Mouse (Mus musculus) liver, adult 2 months (tissue): ENCODE measurements around the gene Arhgap40. TPM values are rescaled to one million over a fixed set of nuclear protein-coding genes. Genes with fewer than 3 reads are reported as not detected.

Experiments
- DNase-seq: peaks from one replicate; pipeline ENCODE4 v3.0.0-alpha.2; 2011; ENCODE audit warnings: low read depth, low spot score; ENCODE audit errors: extremely low read depth
- H3K27ac ChIP-seq: fragments of 200-500 bp; replicated peaks from 2 replicates; pipeline ENCODE4 v1.5.1; 2012; ENCODE audit warnings: low read depth, mild to moderate bottlenecking, control low read depth, inconsistent platforms, low read length; ENCODE audit not compliant: insufficient read depth
- H3K27me3 ChIP-seq: fragments of 200-500 bp; 2 replicates; pipeline ENCODE4 v1.6.1; 2012; ENCODE audit warnings: mild to moderate bottlenecking, moderate library complexity, low read length, inconsistent platforms; ENCODE audit not compliant: control insufficient read depth, insufficient read depth
- H3K36me3 ChIP-seq: fragments of 200-500 bp; 2 replicates; pipeline ENCODE4 v1.6.1; 2012; ENCODE audit warnings: low read length, inconsistent platforms; ENCODE audit not compliant: control insufficient read depth, insufficient read depth
- H3K4me1 ChIP-seq: fragments of 200-500 bp; 2 replicates; pipeline ENCODE4 v1.6.1; 2011; ENCODE audit warnings: low read length; ENCODE audit not compliant: control insufficient read depth, insufficient read depth
- H3K4me3 ChIP-seq: fragments of 200-500 bp; 2 replicates; pipeline ENCODE4 v1.5.1; 2011; ENCODE audit warnings: low read depth, mild to moderate bottlenecking, control low read depth, low read length, moderate library complexity; ENCODE audit not compliant: insufficient read depth
- H3K79me2 ChIP-seq: fragments of 200-500 bp; 2 replicates; pipeline ENCODE4 v1.6.1; 2012; ENCODE audit warnings: inconsistent platforms, mild to moderate bottlenecking, low read length, moderate library complexity; ENCODE audit not compliant: control insufficient read depth, insufficient read depth
- H3K9ac ChIP-seq: fragments of 200-500 bp; 2 replicates; pipeline ENCODE4 v1.6.1; 2012; ENCODE audit warnings: low read depth, mild to moderate bottlenecking, control low read depth, inconsistent platforms, low read length
- CTCF ChIP-seq: fragments of 200-500 bp; IDR thresholded peaks from 2 replicates; pipeline ENCODE4 v1.5.1; 2011; ENCODE audit warnings: low read depth, low read length, control low read depth
- POLR2A ChIP-seq: fragments of 200-500 bp; IDR thresholded peaks from 2 replicates; pipeline ENCODE4 v1.6.1; 2011; ENCODE audit warnings: low read length, control low read depth; ENCODE audit not compliant: insufficient read depth; ENCODE audit errors: extremely low read depth
- WGBS: fragments of 180-500 bp; shearing (Covaris S2); methylation state at CpG from one replicate; pipeline ENCODE4 v1.1.7; 2018; 5-methylcytosine and 5-hydroxymethylcytosine counted together
- polyA plus RNA-seq: library from polyadenylated mRNA; depleted of rRNA; stranded (reverse); fragments of >200 nt; gene quantifications from 2 replicates; pipeline ENCODE4 v1.2.3, GENCODE M21; 2012; rRNA removed
- total RNA-seq: library from RNA; depleted of rRNA; stranded (reverse); fragments of >200 nt; gene quantifications from 2 replicates; pipeline ENCODE4 v1.2.3, GENCODE M21; 2014; rRNA removed

Gene Arhgap40
- not detected in 2 replicates for total RNA-seq
- polyA plus RNA-seq = not detected in 2 replicates

DNA sequence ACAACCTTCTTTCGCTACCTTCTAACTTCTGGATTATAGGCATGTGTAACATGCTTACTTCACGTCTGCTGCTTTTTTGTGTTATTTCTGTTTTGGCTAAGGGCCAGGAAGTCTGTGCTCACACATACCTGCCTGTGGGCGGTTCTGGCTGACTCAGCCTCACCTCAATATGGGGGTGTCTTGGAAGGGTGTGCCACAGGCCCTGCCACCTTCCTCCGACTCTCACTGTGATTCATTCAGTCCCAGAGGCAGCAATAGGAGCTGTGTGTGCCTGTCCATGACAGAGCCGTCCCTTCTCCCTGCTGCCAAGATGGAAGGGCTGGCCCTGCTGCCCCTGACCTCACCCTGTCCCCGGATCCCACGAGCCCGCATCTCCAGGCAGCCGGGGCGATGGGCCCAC lies at the start of gene Arhgap40:
TSS of gene Arhgap40 (plus strand) at position 269 of the 400 bp plus-strand sequence.
- DNase-seq = no peak
- no peaks in the 10 kb centered on the region for H3K79me2 ChIP-seq
- no peaks in the 10 kb centered on the region for H3K4me1 ChIP-seq
- TF ChIP-seq CTCF (no peak), POLR2A (no peak)
- no peaks in the 10 kb centered on the region for H3K27me3 ChIP-seq
- no peak within 1 kb of the TSS for H3K9ac ChIP-seq
- no peaks in the 10 kb centered on the region for H3K36me3 ChIP-seq
- H3K4me3 ChIP-seq = no peak within 1 kb of the TSS
- WGBS = 87% methylated on average over 10 of the region's 10 CpGs
- H3K27ac ChIP-seq = no peak within 1 kb of the TSS

DNA sequence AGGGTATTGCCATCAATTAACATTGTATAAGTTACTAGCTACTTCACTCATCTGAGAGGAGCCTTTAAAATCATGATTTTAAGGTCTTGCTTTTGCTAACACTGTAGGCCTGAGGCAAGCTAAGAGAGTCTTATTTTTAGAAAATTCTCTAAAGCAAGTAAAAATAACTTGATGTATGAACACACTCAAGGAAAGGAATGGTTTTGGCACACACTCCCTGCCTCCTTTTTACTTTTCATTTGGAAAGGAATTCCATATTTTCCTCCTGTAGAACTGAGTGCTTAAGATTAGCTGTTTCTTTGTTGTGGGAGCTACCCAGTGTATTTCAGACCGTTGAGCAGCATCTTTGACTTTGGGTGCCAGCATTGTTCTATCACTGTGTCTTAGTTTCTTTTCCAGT lies 38.4 kb upstream of the Arhgap40 start:
- no peak for DNase-seq
- Histone ChIP-seq H3K79me2 (no peaks in the 10 kb centered on the region; the same call in 1 of the 2 replicates), H3K27me3 (no peaks in the 10 kb centered on the region), H3K4me1 (no peaks in the 10 kb centered on the region), H3K9ac (no peak overlapping the region), H3K27ac (no peak overlapping the region), H3K36me3 (peaks cover 61% of the 10 kb centered on the region), H3K4me3 (no peak overlapping the region)
- 95% methylated on average over 1 of the region's 1 CpGs for WGBS
- no peak for TF ChIP-seq POLR2A
- no peak for TF ChIP-seq CTCF

DNA sequence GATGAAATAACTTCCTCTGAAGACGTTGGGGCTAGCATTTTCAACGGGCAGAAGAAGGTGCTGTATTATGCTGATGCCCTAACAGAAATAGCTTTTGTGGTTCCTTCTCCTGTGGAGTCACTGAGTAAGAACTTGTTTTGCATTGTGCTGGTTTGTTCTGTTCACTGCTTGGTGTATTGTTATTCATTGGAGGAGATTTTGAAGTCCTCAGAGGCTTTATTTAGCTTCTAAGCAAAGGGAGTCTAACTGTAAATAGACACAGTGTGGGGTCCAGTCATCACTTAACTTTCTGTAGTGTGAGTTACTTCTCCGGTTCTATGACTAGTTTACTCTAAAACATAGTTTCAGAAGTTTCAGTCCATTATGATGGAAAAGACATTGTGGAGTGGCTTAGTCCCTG lies 35.0 kb upstream of the Arhgap40 start:
- no peak for DNase-seq
- H3K9ac ChIP-seq = no peak overlapping the region
- H3K4me3 ChIP-seq = no peak overlapping the region
- TF ChIP-seq POLR2A = no peak
- 86% methylated on average over 3 of the region's 3 CpGs for WGBS
- H3K27ac ChIP-seq = no peak overlapping the region
- peaks cover 69% of the 10 kb centered on the region for H3K36me3 ChIP-seq
- H3K27me3 ChIP-seq = no peaks in the 10 kb centered on the region
- no peaks in the 10 kb centered on the region; the same call in 1 of the 2 replicates for H3K79me2 ChIP-seq
- H3K4me1 ChIP-seq = no peaks in the 10 kb centered on the region

DNA sequence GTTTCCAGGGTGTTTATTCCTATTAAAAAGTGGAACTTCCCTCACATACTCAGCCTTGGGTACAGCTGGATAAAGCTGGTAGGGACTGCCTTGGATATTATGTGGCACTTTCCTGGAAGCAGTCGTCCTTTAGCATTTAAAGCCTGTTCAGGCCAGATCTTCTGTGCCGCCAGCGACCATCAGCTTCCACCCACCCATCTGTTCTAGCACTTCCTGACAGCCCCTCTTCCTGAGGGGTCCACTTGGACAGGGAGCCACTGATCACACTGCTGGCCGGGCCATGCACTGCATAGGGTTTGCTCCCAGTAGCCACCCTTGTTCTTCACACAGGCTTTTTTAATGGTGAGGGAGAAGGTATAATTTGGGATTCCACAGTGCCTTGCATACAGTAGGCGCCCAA lies 14.1 kb upstream of the Arhgap40 start:
- no peaks in the 10 kb centered on the region for H3K79me2 ChIP-seq
- TF ChIP-seq CTCF = no peak
- no peak for TF ChIP-seq POLR2A
- 94% methylated on average over 5 of the region's 5 CpGs for WGBS
- H3K9ac ChIP-seq = no peak overlapping the region
- no peaks in the 10 kb centered on the region for H3K27me3 ChIP-seq
- no peak for DNase-seq
- H3K4me1 ChIP-seq = no peaks in the 10 kb centered on the region
- H3K4me3 ChIP-seq = no peak overlapping the region
- H3K27ac ChIP-seq = no peak overlapping the region
- peaks cover 28% of the 10 kb centered on the region for H3K36me3 ChIP-seq

DNA sequence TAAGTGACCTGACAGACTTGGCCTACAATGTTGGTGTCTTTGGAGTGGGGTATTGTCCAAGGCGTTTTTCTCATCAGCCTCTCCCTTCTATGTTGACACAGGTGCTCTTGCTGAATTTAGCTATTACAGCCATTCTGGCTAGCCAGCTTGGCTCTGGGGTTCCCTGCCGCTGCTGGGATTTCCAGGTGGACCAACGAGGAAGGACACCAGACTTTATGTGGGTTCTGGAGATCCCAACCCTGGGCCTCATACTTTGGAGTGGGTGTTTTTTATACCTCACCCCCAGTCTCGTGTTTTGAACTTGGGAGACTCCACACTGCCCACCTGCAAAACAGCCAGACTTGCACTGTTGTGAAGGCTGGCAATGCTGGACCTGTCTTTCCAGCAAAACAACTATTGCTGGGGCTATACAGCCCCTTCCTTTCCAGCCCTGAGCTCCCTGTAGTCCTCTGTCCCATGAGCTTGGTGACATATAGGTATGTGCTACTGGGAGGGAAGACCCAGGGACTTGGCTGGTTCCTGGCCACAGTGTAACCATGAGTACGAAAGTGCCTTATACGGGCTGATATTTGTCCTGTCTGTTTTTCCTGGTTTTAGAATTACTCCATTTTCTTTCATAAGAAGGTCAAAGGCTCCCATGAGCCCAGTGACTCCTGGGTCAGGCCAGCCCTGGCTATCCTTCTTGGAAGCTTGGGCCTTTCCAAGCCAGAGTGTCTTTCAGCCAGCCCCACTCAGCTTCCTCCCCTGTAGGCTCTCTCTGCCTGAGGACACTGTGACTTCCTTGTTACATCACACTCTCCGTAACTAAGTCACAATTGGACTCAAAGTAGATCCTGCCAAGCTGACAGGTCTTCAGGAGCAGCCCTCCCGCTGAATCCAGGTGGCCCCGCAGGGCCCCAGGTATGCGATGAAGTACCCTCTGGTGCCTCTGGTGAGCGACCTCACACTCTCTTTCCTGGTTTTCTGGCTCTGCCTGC lies 10.5 kb upstream of the Arhgap40 start, which contains the start of gene Adig:
TSS of gene Adig (plus strand) at position 777 of the 977 bp plus-strand sequence.
- Histone ChIP-seq H3K9ac (no peak within 1 kb of the TSS), H3K27ac (no peak within 1 kb of the TSS), H3K4me1 (no peaks in the 10 kb centered on the region), H3K4me3 (no peak within 1 kb of the TSS), H3K79me2 (no peaks in the 10 kb centered on the region), H3K27me3 (no peaks in the 10 kb centered on the region), H3K36me3 (peaks cover 6% of the 10 kb centered on the region; the same call in 1 of the 2 replicates)
- DNase-seq = peak; percentile 10
- WGBS = 78% methylated on average over 11 of the region's 11 CpGs
- TF ChIP-seq CTCF (no peak), POLR2A (no peak)

DNA sequence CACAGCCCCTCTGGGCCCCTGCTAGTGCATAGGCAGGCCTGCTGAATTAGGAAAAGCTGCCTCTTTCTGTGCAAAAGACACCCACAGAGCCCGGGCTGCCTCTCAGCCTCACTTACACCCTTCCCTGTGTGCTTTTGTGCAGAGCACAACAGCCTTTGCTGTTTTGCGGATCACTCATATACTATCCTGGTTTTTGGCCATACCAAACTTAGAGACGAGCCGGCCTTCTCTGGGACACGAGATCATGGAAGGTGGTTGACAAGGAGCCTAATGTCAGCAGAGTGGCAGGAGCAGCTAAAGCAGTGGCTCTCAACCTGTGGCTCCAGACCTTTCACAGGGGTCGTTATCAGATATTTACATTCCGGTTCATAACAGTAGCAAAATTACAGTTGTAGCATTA lies 9.4 kb upstream of the Arhgap40 start:
- H3K4me1 ChIP-seq = no peaks in the 10 kb centered on the region
- no peak for TF ChIP-seq POLR2A
- TF ChIP-seq CTCF = no peak
- WGBS = 84% methylated on average over 7 of the region's 7 CpGs

More for the DNA sequence above, 9.4 kb upstream of the Arhgap40 start:
- Histone ChIP-seq H3K9ac (no peak overlapping the region), H3K79me2 (no peaks in the 10 kb centered on the region), H3K36me3 (no peaks in the 10 kb centered on the region), H3K27ac (no peak overlapping the region), H3K4me3 (no peak overlapping the region), H3K27me3 (no peaks in the 10 kb centered on the region)
- no peak for DNase-seq
